Comparison of ENCODE assay signal across 17 mouse cellular contexts in the genomic region with DNA sequence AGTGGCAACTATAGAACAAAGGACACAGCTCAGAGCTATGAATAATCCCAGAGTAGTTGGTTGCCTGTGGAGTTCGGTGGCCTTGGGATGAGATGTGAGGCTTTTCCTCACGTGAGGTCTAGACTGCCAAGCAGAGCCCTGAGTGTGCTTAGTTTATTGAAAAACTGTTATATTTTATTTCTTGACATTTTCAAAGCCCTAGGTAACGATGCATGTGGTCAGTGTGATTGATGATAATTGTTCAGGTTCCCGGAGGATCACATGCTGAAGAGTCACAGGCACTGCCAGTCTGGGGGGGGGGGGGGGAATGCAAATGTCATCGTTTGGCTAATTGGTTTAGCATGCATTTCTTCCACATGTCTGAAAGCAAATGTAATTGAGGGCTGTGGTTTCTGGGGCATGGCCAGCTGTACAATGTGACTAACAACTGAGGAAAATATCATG.
DNase-seq lines count a peak whose midpoint lies in the region; ATAC-seq and TF ChIP-seq lines count a peak whose summit lies in the region.
"Had no signal": no experiment of that assay in that cellular context is flagged by ENCODE, and none has a peak within 500 bp of the region (broad histone marks: within the 10 kb centered on the region; RNA-seq: fewer than 3 reads in every experiment).

No protein-coding gene starts in this region.

- no peaks in the 10 kb centered on the region for H3K9me3 ChIP-seq in midbrain, embryonic 12.5 days
- no peaks in the 10 kb centered on the region for H3K9me3 ChIP-seq in midbrain, embryonic 15.5 days
- no peaks in the 10 kb centered on the region for H3K9me3 ChIP-seq in forebrain, embryonic 14.5 days (replicated peaks; ENCODE audit: control insufficient read depth, low read length)
- no peaks in the 10 kb centered on the region for H3K9me3 ChIP-seq in neural tube, embryonic 12.5 days
- H3K9me3 ChIP-seq in liver, postnatal 0 days (ENCODE audit: low read length), result no peaks in the 10 kb centered on the region

- ATAC-seq in midbrain, embryonic 12.5 days (ENCODE audit: low FRiP score, low read depth), result peak; percentile 69
- ATAC-seq in midbrain, embryonic 15.5 days (replicated peaks), result no peak; the same call in 1 of the 2 replicates
- ATAC-seq in forebrain, embryonic 14.5 days, result peak; percentile 63
- peak; percentile 94 for ATAC-seq in neural tube, embryonic 12.5 days (ENCODE audit: low FRiP score, low read depth)
- ATAC-seq in monocyte, adult 5-6 weeks (replicated peaks; ENCODE audit: insufficient number of reproducible peaks, low FRiP score, low TSS enrichment, poor library complexity, severe bottlenecking), result no peak
- ATAC-seq in liver, postnatal 0 days, result no peak
- ATAC-seq: intestine, postnatal 0 days had no signal

- no peak overlapping the region for H3K4me2 ChIP-seq in midbrain, embryonic 12.5 days (replicated peaks)
- no peak overlapping the region for H3K4me2 ChIP-seq in midbrain, embryonic 15.5 days
- no peak overlapping the region for H3K4me2 ChIP-seq in forebrain, embryonic 14.5 days (ENCODE audit: low read length)
- no peak overlapping the region for H3K4me2 ChIP-seq in neural tube, embryonic 12.5 days (replicated peaks)
- H3K4me2 ChIP-seq in liver, postnatal 0 days (ENCODE audit: low read depth, low read length), result no peak overlapping the region
- H3K4me2 ChIP-seq: heart, embryonic 15.5 days; liver, embryonic 11.5 days had no signal

- TF ChIP-seq CTCF in liver, postnatal 0 days (IDR thresholded peaks at IDR 0.05; ENCODE audit: low read depth), result no peak

- no peaks in the 10 kb centered on the region for H3K36me3 ChIP-seq in midbrain, embryonic 12.5 days
- H3K36me3 ChIP-seq in midbrain, embryonic 15.5 days (replicated peaks), result no peaks in the 10 kb centered on the region
- H3K36me3 ChIP-seq in forebrain, embryonic 14.5 days (ENCODE audit: control insufficient read depth, insufficient read depth, low read length), result no peaks in the 10 kb centered on the region
- no peaks in the 10 kb centered on the region for H3K36me3 ChIP-seq in neural tube, embryonic 12.5 days
- no peaks in the 10 kb centered on the region for H3K36me3 ChIP-seq in liver, postnatal 0 days (replicated peaks; ENCODE audit: insufficient read depth, low read length)
- H3K36me3 ChIP-seq: heart, embryonic 15.5 days had no signal

- 65% methylated on average over 5 of the region's 5 CpGs for WGBS in midbrain, embryonic 12.5 days
- 52% methylated on average over 5 of the region's 5 CpGs for WGBS in midbrain, embryonic 15.5 days
- 20% methylated on average over 5 of the region's 5 CpGs for WGBS in forebrain, embryonic 14.5 days
- WGBS in neural tube, embryonic 12.5 days, result 12% methylated on average over 5 of the region's 5 CpGs
- WGBS in liver, postnatal 0 days (ENCODE audit: insufficient replicate concordance), result 73% methylated on average over 5 of the region's 5 CpGs

- H3K27me3 ChIP-seq in midbrain, embryonic 12.5 days, result no peaks in the 10 kb centered on the region
- H3K27me3 ChIP-seq in midbrain, embryonic 15.5 days (replicated peaks), result no peaks in the 10 kb centered on the region
- H3K27me3 ChIP-seq in forebrain, embryonic 14.5 days (replicated peaks; ENCODE audit: control insufficient read depth, insufficient read depth, low read length), result no peaks in the 10 kb centered on the region
- H3K27me3 ChIP-seq in neural tube, embryonic 12.5 days (replicated peaks), result no peaks in the 10 kb centered on the region
- no peaks in the 10 kb centered on the region for H3K27me3 ChIP-seq in liver, postnatal 0 days (ENCODE audit: insufficient read depth, low read length)

- TF ChIP-seq EP300 in liver, postnatal 0 days (IDR thresholded peaks at IDR 0.05; ENCODE audit: low read depth), result no peak

- H3K4me1 ChIP-seq in midbrain, embryonic 12.5 days, result no peaks in the 10 kb centered on the region
- H3K4me1 ChIP-seq in midbrain, embryonic 15.5 days, result no peaks in the 10 kb centered on the region
- H3K4me1 ChIP-seq in forebrain, embryonic 14.5 days (ENCODE audit: control insufficient read depth, insufficient read depth, low read length), result peaks cover 3% of the 10 kb centered on the region
- H3K4me1 ChIP-seq in neural tube, embryonic 12.5 days, result peaks cover 7% of the 10 kb centered on the region
- no peaks in the 10 kb centered on the region for H3K4me1 ChIP-seq in liver, postnatal 0 days (ENCODE audit: insufficient read depth)

- no peak overlapping the region for H3K4me3 ChIP-seq in midbrain, embryonic 12.5 days
- no peak overlapping the region for H3K4me3 ChIP-seq in midbrain, embryonic 15.5 days
- H3K4me3 ChIP-seq in forebrain, embryonic 14.5 days (ENCODE audit: low read depth, low read length), result no peak overlapping the region
- H3K4me3 ChIP-seq in neural tube, embryonic 12.5 days, result no peak overlapping the region
- H3K4me3 ChIP-seq in liver, postnatal 0 days (ENCODE audit: low read depth, low read length), result no peak overlapping the region
- H3K4me3 ChIP-seq: erythroblast, embryonic 14.5 days; heart, embryonic 15.5 days had no signal

- DNase-seq in R1 (ENCODE audit: low read depth, low spot score), result peak; percentile 46
- DNase-seq in forebrain, embryonic 14.5 days (ENCODE audit: low spot score), result peak; percentile 39
- DNase-seq in heart, adult 8-10 months (ENCODE audit: low spot score), result no peak
- no peak for DNase-seq in liver, postnatal 0 days
- DNase-seq: cerebellum, postnatal 25 days; gastrocnemius, postnatal 14 days; kidney, postnatal 4 days; right cerebral cortex, postnatal 4 days had no signal

- H3K27ac ChIP-seq in midbrain, embryonic 12.5 days (replicated peaks), result no peak overlapping the region
- no peak overlapping the region for H3K27ac ChIP-seq in midbrain, embryonic 15.5 days
- no peak overlapping the region for H3K27ac ChIP-seq in forebrain, embryonic 14.5 days (ENCODE audit: low read depth, low read length)
- H3K27ac ChIP-seq in neural tube, embryonic 12.5 days, result no peak overlapping the region
- no peak overlapping the region for H3K27ac ChIP-seq in liver, postnatal 0 days (ENCODE audit: low read depth)
- H3K27ac ChIP-seq: heart, embryonic 15.5 days; macrophage had no signal

- no peak overlapping the region for H3K9ac ChIP-seq in midbrain, embryonic 12.5 days (replicated peaks)
- no peak overlapping the region for H3K9ac ChIP-seq in midbrain, embryonic 15.5 days
- H3K9ac ChIP-seq in forebrain, embryonic 14.5 days (ENCODE audit: low read length), result no peak overlapping the region
- H3K9ac ChIP-seq in neural tube, embryonic 12.5 days, result no peak overlapping the region
- no peak overlapping the region for H3K9ac ChIP-seq in liver, postnatal 0 days (replicated peaks)
- H3K9ac ChIP-seq: heart, embryonic 15.5 days had no signal

Comparison
In these comparisons a context has a peak if more than half of its experiments do, and no peak if none do; other contexts are left out.
1. ATAC-seq: peak in midbrain, embryonic 12.5 days (single experiment), forebrain, embryonic 14.5 days (single experiment) and neural tube, embryonic 12.5 days (single experiment); none in midbrain, embryonic 15.5 days (single experiment), monocyte, adult 5-6 weeks (single experiment) and liver, postnatal 0 days (single experiment).
2. DNase-seq: peak in R1 (single experiment) and forebrain, embryonic 14.5 days (single experiment); none in heart, adult 8-10 months (single experiment) and liver, postnatal 0 days (single experiment).